Mouse (Mus musculus) right cerebral cortex, postnatal 4 days (tissue): ENCODE measurements around the gene Rxfp3.

Experiments
- DNase-seq: peaks from one replicate; pipeline ENCODE4 v3.0.0-alpha.2; 2022

The Rxfp3 gene

GRCm38 (mm10) chr15:11037711-11038110 lies at the start of gene Rxfp3:
Gene Rxfp3, minus strand, starts transcription at chr15:11037991.
- peak; percentile 16 for DNase-seq

GRCm38 (mm10) chr15:11084993-11085365 lies 47.2 kb upstream of the Rxfp3 start:
- no peak for DNase-seq

DNA sequence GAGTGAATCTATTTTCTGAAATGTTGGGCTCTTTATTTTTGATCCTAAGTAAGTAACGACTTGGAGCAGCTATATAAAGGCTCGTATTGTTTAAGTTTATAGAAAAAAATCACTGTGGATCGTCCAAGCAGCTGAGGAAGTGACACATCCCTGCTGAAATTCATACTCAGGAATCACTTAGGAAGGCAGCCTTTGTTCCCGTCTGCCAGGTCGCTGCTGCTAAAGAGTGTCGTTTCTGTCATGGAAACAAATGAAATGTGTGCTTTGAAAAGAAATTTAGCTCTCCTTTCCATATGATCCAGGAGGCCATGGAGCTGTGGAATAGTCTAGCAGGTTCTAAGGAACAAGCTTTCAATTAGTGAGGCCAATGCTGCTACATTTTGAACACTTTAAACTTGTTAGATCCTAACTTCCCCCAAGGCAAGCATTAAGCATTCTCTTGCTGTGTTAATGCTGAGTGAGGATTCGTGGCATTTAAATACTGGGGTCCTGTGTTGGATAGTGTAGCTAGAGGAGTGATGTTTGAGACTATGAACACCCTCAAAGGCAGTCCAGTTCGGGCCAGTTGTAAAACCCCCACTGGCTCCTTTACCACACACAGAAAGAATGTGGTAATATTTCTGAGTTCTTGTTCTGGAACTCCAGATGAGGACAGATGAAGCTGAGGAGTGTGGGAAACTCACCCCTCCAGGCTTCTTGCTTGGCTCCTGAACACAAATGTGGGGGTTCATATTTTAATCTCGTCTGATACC lies 46.6 kb upstream of the Rxfp3 start:
- DNase-seq: no peak

DNA sequence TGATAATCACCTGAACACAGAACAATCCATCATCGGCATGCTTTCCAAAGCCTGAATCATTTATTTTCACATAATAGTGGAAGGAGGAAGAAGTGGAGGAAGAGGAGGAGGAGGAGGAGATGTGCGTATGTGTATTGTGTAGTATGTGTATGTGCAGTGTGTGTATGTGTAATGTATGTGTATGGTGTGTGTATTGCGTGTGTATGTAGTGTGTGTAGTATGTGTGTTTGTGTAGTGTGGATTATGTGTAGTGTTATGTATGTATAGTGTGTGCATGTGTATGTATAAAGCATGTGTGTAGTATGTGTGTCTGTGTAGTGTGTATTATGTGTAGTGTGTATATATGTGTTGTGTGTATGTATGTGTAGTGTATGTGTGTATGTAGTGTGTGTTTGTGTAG lies 45.9 kb upstream of the Rxfp3 start:
- no peak for DNase-seq

DNA sequence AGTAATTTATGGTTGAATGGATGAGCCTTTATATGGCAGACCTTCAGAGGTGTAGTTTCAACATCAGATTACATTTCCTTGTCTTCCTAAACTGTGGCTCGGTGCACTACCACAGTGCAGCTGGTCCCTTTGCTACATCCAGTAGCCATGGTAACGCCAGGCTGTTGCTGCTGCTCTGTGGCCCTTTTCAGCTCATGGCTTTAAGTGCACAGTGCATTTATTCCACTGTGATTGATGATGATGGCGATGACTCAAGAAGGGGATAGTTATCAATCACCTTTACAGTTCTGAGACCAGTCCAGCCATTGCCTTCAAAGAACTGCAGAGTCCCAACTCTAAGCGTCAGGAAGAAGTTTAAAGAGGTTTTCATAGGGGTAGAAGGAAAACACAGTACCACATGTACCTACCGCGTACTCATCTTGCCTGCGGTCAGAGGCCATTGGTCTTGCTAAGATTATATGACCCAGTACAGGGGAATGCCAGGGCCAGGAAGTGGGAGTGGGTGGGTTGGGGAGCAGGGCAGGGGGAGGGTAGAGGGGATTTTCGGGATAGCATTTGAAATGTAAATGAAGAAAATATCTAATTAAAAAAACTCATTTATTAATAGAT lies 45.3 kb upstream of the Rxfp3 start:
- DNase-seq: no peak

DNA sequence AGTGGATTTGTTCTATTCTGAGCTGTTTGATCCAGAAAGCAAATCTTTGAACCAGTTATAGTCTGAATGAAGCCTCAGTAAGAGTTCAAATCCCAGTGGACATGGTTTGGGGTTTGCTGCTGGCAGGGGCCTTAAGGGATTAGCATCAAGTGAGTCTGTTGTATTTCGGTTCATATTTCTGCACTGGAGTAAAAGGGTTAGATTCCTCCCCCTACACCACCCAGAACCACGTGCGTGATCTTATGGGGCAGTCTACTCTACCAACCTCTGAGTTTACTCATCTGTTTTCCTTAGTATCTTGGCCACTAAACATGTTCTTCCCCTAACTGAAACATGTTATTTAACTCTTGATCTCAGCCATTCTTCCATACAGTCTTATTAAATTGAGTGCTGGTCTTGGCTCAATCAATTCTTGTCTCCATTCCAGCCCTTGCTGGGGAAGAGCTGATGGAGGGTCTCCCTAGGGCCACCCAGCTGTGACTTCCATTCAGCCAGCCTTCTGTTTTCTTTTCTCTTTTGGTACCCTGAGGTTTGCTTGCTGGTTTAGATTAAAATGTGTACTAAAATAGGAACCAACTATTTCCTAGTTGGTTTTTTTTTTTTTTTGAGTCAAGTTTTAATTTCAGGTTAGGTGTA lies 38.1 kb upstream of the Rxfp3 start:
- no peak for DNase-seq

- DNase-seq: no peak
Measured at GRCm38 (mm10) chr15:11067891-11068290, 30.1 kb upstream of the Rxfp3 start.

- no peak for DNase-seq
Measured at GRCm38 (mm10) chr15:11066299-11066698, 28.5 kb upstream of the Rxfp3 start.

- no peak for DNase-seq
Measured at GRCm38 (mm10) chr15:11065528-11066171, 27.9 kb upstream of the Rxfp3 start.

DNA sequence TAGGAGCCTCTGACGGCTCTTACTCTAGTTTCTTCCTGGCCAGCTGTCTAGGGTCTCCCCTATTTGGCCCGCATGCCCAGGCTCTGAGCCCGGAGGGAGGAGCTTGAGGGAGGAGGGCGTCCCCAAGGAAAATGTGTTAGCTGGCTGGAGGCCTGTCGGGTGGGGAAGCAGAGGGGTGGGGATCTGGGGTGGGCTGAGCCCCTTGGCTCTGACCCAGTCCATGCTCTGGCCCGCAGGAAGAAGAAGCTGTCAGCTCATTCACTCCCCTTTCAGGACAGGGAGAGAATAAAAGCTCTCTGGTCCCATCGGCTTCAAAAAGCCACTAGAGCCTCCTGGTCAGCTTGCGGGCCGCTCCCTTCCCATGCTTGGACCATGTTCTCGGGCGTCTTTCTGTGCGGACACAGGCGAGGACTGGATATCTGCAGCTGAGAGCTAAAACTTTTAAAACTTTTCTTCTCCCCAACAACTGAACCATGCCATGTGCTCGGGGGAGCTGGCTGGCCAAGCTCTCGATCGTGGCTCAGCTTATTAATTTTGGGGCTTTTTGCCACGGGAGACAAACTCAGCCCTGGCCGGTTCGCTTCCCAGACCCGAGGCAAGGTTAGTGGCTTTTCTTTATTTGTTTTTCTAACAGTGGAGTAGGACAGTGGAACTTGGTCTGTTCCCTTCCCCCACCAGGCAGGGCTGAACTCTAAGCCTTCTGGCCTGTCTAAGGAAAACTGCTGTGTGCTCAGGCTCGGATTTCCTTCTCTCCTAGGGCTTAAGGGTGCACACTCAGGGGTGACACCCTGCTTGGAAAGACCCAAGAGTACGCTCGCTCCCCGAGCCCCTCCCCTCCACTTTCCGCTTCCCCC lies 27.0 kb upstream of the Rxfp3 start, which contains the start of gene Adamts12:
Adamts12 (plus strand) TSS at position 233 of the 854 bp plus-strand sequence.
- DNase-seq: peak; percentile 20

- no peak for DNase-seq
Measured at GRCm38 (mm10) chr15:11064160-11064557, 26.4 kb upstream of the Rxfp3 start.

- no peak for DNase-seq
Measured at GRCm38 (mm10) chr15:11062903-11063302, 25.1 kb upstream of the Rxfp3 start.

GRCm38 (mm10) chr15:11054440-11055080 lies 16.8 kb upstream of the Rxfp3 start:
- DNase-seq: no peak

- DNase-seq: no peak
Measured at GRCm38 (mm10) chr15:11053678-11054439, 16.1 kb upstream of the Rxfp3 start.

DNA sequence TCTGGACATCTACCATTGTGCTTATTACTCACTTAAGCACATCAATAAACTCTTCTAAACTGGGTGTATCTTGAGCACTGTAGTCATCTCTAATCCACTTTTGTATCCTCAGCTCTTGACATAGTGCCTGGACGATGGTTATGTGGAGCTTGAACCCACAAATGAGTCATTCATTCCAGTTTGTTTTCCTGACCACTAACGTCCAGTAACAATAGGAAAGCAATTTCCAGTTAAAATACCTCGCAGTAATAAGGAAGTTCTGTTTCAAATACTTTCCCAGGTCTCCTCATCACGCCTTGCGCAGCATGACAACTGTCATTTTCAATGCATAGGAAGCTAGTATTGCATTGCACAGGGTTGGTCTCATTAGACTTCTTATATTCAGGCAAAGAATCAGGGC lies 5.0 kb upstream of the Rxfp3 start:
- no peak for DNase-seq

- DNase-seq: no peak
Measured at GRCm38 (mm10) chr15:11041229-11041628, 3.4 kb upstream of the Rxfp3 start.

DNA sequence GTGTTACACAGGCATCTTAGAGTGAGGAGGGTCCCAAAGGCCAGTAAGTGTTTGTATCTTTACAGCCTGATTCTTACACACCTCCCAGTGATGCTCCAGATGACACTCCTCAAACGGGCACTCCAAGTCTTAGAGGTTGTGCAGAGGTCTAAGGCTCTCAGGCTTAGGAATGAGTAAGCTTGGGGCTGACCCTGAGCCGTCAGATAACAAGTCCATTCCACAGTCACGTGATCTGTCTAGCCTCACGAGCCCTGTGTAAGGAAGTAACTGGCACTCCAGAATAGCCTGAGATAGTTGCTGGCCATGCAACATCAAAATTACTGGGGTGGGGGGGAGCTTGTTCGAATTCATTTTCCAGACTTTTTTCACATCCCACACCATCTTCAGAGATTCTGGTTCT lies 2.3 kb upstream of the Rxfp3 start:
- DNase-seq: no peak

- peak; percentile 65 for DNase-seq
Measured at GRCm38 (mm10) chr15:11038476-11038875, 685 bp upstream of the Rxfp3 start.

DNA sequence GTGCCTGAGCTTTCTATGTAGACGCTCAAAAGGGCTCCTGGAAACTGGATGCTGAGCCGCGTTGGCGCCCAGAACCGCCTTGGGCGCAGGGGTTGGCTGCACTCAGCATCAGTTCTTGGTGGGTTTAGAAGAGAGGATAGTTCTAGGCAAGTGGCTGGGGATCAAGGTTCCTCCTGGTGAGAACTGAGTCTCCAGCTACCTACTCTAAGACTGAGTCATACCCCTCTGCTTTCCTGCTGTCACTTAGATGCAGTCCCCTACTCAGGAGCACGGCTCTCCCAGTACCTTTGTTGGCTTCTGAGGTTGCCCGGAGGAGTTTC lies 455 bp downstream of the Rxfp3 start:
- no peak for DNase-seq

DNA sequence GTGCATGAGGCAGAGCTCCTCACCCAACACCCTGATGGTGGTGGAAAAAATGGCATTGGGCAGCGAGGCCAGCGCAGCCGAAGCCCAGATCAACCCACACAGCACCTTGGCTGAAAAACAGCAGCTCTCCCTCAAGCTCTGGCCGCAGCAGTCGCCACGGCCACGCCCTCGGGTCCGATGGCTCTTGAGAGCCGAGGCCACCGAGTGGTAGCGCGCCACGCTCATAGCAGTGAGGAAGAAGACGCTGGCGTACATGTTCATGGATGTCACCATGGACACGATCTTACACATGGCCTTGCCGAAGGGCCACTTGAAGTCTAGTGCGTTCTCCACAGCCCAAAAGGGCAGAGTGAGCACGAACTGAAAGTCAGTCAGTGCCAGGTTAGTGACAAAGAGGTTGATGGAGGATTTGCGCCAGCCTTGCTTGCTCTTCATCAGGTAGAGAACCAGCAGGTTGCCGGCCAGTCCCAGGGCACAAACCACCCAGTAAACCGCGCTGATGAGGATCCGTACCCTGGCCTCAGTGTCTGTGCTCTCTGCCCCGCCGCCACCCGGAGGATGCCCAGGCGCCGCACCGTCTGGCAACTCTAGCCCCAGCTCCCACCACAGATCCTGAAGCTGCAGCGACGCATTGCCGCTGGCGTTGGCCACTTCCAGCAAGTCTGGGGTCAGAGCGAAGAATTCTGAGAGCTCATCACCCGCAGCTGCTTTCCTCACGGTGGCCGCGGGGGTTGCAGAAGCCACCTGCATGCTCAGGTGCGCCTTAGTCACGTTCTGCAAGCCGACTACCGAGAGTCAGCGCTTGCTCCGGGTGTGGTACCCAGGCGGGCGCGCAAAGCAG lies 1.0 kb downstream of the Rxfp3 start:
- DNase-seq: peak; percentile 37
